9 mouse cellular contexts compared by ENCODE assay signal in the genomic region with DNA sequence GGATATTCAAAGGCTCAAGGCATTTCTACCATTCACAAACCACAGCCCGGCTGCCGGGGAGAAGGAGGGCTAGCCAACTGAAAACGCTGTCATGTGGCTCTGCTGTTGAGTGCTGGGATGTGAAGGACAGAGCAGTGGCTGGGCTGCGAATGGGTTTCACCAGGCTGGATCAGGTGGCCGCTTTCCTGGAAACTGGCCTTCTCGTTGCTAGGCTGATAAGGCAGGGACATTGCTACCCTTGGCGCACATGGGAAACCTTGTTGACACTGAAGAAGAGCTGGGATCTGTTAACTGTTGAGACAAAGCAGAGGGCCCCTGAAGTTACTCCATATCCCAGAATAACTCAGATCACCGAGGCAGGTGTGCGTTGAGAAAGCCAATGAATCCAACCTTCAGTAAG.
DNase-seq lines count a peak whose midpoint lies in the region; ATAC-seq and TF ChIP-seq lines count a peak whose summit lies in the region.
"Had no signal": no experiment of that assay in that cellular context is flagged by ENCODE, and none has a peak within 500 bp of the region (broad histone marks: within the 10 kb centered on the region; RNA-seq: fewer than 3 reads in every experiment).

No protein-coding gene starts in this region.

- H3K9ac ChIP-seq in lung, embryonic 14.5 days: no peak overlapping the region
- H3K9ac ChIP-seq in embryonic facial prominence, embryonic 12.5 days: no peak overlapping the region
- no peak overlapping the region; the same call in 1 of the 2 replicates for H3K9ac ChIP-seq in heart, embryonic 14.5 days (ENCODE audit: low read length)
- no peak overlapping the region for H3K9ac ChIP-seq in limb, embryonic 15.5 days
- H3K9ac ChIP-seq: forebrain, embryonic 13.5 days had no signal

- no peak overlapping the region for H3K4me2 ChIP-seq in lung, embryonic 14.5 days
- no peak overlapping the region for H3K4me2 ChIP-seq in embryonic facial prominence, embryonic 12.5 days (replicated peaks)
- peak overlapping the region; percentile 12; the same call in 1 of the 2 replicates for H3K4me2 ChIP-seq in heart, embryonic 14.5 days (ENCODE audit: low read length)
- no peak overlapping the region for H3K4me2 ChIP-seq in limb, embryonic 15.5 days
- H3K4me2 ChIP-seq: forebrain, embryonic 13.5 days had no signal

- no peaks in the 10 kb centered on the region for H3K36me3 ChIP-seq in lung, embryonic 14.5 days (ENCODE audit: insufficient read depth)
- H3K36me3 ChIP-seq in embryonic facial prominence, embryonic 12.5 days: no peaks in the 10 kb centered on the region
- H3K36me3 ChIP-seq in heart, embryonic 14.5 days (ENCODE audit: control insufficient read depth, insufficient read depth, low read length): no peaks in the 10 kb centered on the region
- no peaks in the 10 kb centered on the region for H3K36me3 ChIP-seq in limb, embryonic 15.5 days

- H3K27me3 ChIP-seq in lung, embryonic 14.5 days (ENCODE audit: insufficient read depth, low read length): no peaks in the 10 kb centered on the region
- no peaks in the 10 kb centered on the region for H3K27me3 ChIP-seq in embryonic facial prominence, embryonic 12.5 days
- no peaks in the 10 kb centered on the region for H3K27me3 ChIP-seq in heart, embryonic 14.5 days (ENCODE audit: control insufficient read depth, insufficient read depth, low read length)
- no peaks in the 10 kb centered on the region for H3K27me3 ChIP-seq in limb, embryonic 15.5 days
- H3K27me3 ChIP-seq: forebrain, embryonic 13.5 days had no signal

- H3K4me1 ChIP-seq in lung, embryonic 14.5 days (ENCODE audit: insufficient read depth): peaks cover 17% of the 10 kb centered on the region
- H3K4me1 ChIP-seq in embryonic facial prominence, embryonic 12.5 days: peaks cover 29% of the 10 kb centered on the region
- H3K4me1 ChIP-seq in heart, embryonic 14.5 days (ENCODE audit: control insufficient read depth in 2 of 2, insufficient read depth in 2 of 2, low read length in 2 of 2): peaks cover 38 to 41% of the 10 kb centered on the region in 2 experiments
- H3K4me1 ChIP-seq in limb, embryonic 15.5 days: peaks cover 40% of the 10 kb centered on the region

- no peak for TF ChIP-seq CTCF in lung, embryonic 14.5 days (IDR thresholded peaks at IDR 0.05; ENCODE audit: low read depth)

- H3K27ac ChIP-seq in lung, embryonic 14.5 days (ENCODE audit: low read depth): peak overlapping the region; percentile 48
- H3K27ac ChIP-seq in embryonic facial prominence, embryonic 12.5 days: 0 out of 2 replicates have a peak overlapping the region, but pooled peaks have one; percentile 30
- peak overlapping the region; percentile 66 to 73 for H3K27ac ChIP-seq in heart, embryonic 14.5 days (replicated peaks in 1 of 2; ENCODE audit: control insufficient read depth in 1 of 2, insufficient read depth in 1 of 2, low read depth in 2 of 2, low read length in 2 of 2)
- peak overlapping the region; percentile 78 for H3K27ac ChIP-seq in limb, embryonic 15.5 days
- H3K27ac ChIP-seq: forebrain, embryonic 13.5 days had no signal

- no peak for ATAC-seq in lung, embryonic 14.5 days (ENCODE audit: insufficient read depth)
- ATAC-seq in embryonic facial prominence, embryonic 12.5 days (ENCODE audit: insufficient number of reproducible peaks, insufficient read depth, low FRiP score, low TSS enrichment): no peak
- peak; percentile 57; the same call in 1 of the 2 replicates for ATAC-seq in heart, embryonic 14.5 days (ENCODE audit: insufficient number of reproducible peaks, insufficient read depth, low FRiP score, low read depth)
- ATAC-seq in limb, embryonic 15.5 days (ENCODE audit: insufficient number of reproducible peaks, low FRiP score, low TSS enrichment, low read depth): no peak
- ATAC-seq: forebrain, embryonic 13.5 days had no signal

- no peak for DNase-seq in lung, embryonic 14.5 days
- DNase-seq in lung, adult 18-20 months: no peak
- DNase-seq in spleen, postnatal 10 days (ENCODE audit: low spot score in 2 of 2): no peak
- no peak for DNase-seq in layer of hippocampus, adult 18-20 months (ENCODE audit: low spot score in 2 of 2)
- no peak for DNase-seq in cerebellum, adult 8-10 months

- WGBS in lung, embryonic 14.5 days: 24% methylated on average over 9 of the region's 9 CpGs
- WGBS in embryonic facial prominence, embryonic 12.5 days: 43% methylated on average over 9 of the region's 9 CpGs
- WGBS in heart, embryonic 14.5 days: 11% methylated on average over 9 of the region's 9 CpGs
- 39% methylated on average over 9 of the region's 9 CpGs for WGBS in limb, embryonic 15.5 days

- H3K9me3 ChIP-seq in lung, embryonic 14.5 days (ENCODE audit: low read depth, low read length): no peaks in the 10 kb centered on the region
- no peaks in the 10 kb centered on the region for H3K9me3 ChIP-seq in embryonic facial prominence, embryonic 12.5 days
- no peaks in the 10 kb centered on the region for H3K9me3 ChIP-seq in heart, embryonic 14.5 days (ENCODE audit: control insufficient read depth, low read length)
- no peaks in the 10 kb centered on the region for H3K9me3 ChIP-seq in limb, embryonic 15.5 days
- H3K9me3 ChIP-seq: forebrain, embryonic 13.5 days had no signal

- H3K4me3 ChIP-seq in lung, embryonic 14.5 days (ENCODE audit: low read depth, low read length): no peak overlapping the region
- no peak overlapping the region for H3K4me3 ChIP-seq in embryonic facial prominence, embryonic 12.5 days
- H3K4me3 ChIP-seq in heart, embryonic 14.5 days (ENCODE audit: control insufficient read depth in 1 of 2, insufficient read depth in 1 of 2, low read depth in 1 of 2, low read length in 2 of 2): no peak overlapping the region
- no peak overlapping the region for H3K4me3 ChIP-seq in limb, embryonic 15.5 days
- H3K4me3 ChIP-seq: forebrain, embryonic 13.5 days had no signal
